Mouse (Mus musculus): ENCODE results near the gene Arhgap23. TPM values are rescaled to one million over a fixed set of nuclear protein-coding genes. Genes with fewer than 3 reads are reported as not detected.

Gene Arhgap23
- polyA plus RNA-seq, 1 experiment from 2014 or later, result 6.8 TPM

DNA sequence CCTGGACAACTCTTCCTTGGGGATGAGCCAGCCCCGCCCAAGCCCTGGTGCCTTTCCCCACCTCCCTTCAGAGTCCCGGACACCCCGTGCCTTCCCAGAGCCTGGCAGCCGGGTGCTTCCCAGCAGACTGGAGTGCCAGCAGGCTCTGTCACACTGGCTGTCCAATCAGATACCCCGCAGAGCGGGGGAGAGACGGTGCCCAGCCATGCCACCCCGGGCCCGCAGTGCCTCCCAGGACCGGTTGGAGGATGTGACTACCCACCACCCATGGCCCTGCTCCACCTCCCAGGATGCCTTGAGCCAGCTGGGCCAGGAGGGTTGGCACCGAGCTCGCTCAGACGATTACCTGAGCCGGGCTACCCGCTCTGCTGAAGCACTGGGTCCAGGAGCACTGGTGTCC is 36.3 kb downstream of the Arhgap23 start:
- Histone ChIP-seq H3K4me3 (peak overlapping the region; percentile 65; the same call in 1 of the 2 replicates), H3K27me3 (no peaks in the 10 kb centered on the region), H3K36me3 (peaks cover 66% of the 10 kb centered on the region), H3K9me3 (no peaks in the 10 kb centered on the region), H3K4me1 (replicated peaks) (peaks cover 61% of the 10 kb centered on the region), H3K9ac (peak overlapping the region; percentile 86), H3K4me2 (peak overlapping the region; percentile 88), H3K27ac (replicated peaks) (no peak overlapping the region)
- ATAC-seq (ENCODE audit: low read depth), result no peak
- WGBS, result 93% methylated on average over 15 of the region's 15 CpGs

DNA sequence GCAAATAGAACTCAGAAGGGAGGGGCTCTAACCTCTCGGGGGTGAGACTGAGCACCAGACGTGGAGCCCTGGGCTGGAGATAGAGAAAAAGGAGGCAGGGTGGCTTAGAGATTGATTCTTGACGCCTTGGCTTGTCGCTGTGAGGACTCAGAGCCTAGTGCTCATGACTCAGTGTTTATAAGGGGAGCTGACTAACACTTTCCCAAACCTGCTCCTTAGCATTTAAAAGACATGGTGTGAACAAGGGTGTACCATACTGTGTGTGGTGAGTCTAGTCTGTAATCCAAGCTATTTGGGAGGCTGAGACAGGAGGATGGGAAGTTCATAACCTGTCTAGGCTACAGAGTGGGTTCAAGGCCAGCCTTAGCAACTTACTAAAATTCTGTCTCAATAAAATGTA is 41.8 kb downstream of the Arhgap23 start:
- Histone ChIP-seq H3K9ac (no peak overlapping the region), H3K4me1 (replicated peaks) (peaks cover 24% of the 10 kb centered on the region), H3K27me3 (peaks cover 9% of the 10 kb centered on the region; the same call in 1 of the 2 replicates), H3K27ac (replicated peaks) (no peak overlapping the region), H3K36me3 (peaks cover 96% of the 10 kb centered on the region), H3K4me3 (no peak overlapping the region), H3K9me3 (no peaks in the 10 kb centered on the region), H3K4me2 (no peak overlapping the region)
- ATAC-seq (ENCODE audit: low read depth), result no peak
- 71% methylated on average over 4 of the region's 4 CpGs for WGBS

DNA sequence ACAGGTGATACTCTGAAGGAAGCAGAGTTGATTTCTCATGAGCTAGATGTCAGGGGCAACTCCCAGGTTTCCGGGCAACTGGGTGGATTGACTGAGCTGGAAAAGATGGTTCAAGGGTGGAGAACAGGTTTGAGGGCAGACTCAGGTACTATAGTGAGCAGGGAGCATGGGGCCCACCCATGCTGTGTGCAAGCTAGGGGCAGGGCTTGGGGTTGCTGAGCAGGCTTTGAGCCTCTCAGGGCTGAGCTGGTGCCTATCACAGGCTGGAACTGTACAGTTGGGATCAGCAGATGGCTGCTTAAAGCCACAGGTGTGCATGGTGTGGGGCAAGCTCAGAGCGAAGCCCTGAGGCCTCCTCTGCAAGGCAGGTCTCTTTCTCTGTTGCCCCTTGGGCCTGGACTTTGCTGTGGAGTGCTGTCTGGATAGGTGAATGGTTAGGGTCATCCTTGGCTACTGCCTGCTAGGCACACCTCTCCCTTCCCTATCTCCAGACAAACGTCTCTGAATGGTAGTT is 46.0 kb downstream of the Arhgap23 start:
- no peak overlapping the region for H3K4me3 ChIP-seq
- 94% methylated on average over 3 of the region's 3 CpGs for WGBS
- peaks cover 12% of the 10 kb centered on the region; the same call in 1 of the 2 replicates for H3K27me3 ChIP-seq
- H3K9ac ChIP-seq, result no peak overlapping the region
- no peaks in the 10 kb centered on the region for H3K9me3 ChIP-seq
- peaks cover 97% of the 10 kb centered on the region for H3K36me3 ChIP-seq
- no peak overlapping the region for H3K4me2 ChIP-seq
- H3K4me1 ChIP-seq (replicated peaks), result no peaks in the 10 kb centered on the region
- ATAC-seq (ENCODE audit: low read depth), result no peak
- no peak overlapping the region for H3K27ac ChIP-seq (replicated peaks)

DNA sequence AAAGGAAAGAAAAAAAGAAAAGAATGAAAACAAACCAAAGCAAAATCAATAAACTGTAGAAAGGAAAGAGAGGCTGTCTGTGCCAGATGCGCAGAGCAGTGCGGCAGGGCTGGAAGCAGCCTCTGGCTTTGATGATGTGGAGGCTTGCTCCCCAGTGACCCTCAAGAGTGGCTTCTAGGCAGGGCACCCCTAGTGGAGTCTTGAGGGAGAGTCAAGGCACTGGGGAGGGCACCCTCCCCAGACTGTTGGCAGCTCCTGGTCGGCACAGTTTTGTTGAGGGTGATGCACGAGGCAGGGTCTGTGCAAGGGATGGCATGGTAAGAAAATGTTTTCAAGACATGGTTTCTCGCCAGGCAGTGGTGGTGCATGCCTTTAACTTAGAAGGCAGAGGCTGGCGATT is 47.2 kb downstream of the Arhgap23 start:
- H3K27me3 ChIP-seq, result peaks cover 12% of the 10 kb centered on the region; the same call in 1 of the 2 replicates
- no peaks in the 10 kb centered on the region for H3K4me1 ChIP-seq (replicated peaks)
- no peak overlapping the region for H3K9ac ChIP-seq
- no peaks in the 10 kb centered on the region for H3K9me3 ChIP-seq
- no peak for ATAC-seq (ENCODE audit: low read depth)
- 89% methylated on average over 6 of the region's 6 CpGs for WGBS
- H3K36me3 ChIP-seq, result peaks cover 97% of the 10 kb centered on the region
- no peak overlapping the region for H3K4me2 ChIP-seq
- no peak overlapping the region for H3K27ac ChIP-seq (replicated peaks)
- H3K4me3 ChIP-seq, result no peak overlapping the region

DNA sequence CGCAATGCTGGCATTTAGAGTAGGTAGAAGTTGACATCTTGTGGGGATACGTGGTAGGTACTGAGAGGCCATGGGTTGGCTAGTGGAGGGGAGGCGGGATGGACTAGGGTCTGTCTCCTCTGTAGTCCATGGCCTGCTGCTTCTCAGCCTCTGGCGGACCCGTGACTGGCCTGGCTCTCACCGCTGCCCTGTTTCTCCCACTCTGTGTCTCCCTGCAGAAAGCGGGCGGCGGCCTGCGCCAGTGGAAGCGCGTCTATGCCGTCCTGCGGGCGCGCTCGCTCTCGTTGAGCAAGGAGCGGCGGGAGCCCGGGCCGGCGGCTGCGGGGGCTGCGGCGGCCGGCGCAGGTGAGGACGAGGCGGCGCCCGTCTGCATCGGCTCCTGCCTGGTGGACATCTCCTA is 47.8 kb downstream of the Arhgap23 start:
- no peak overlapping the region for H3K27ac ChIP-seq (replicated peaks)
- H3K4me3 ChIP-seq, result no peak overlapping the region
- no peak for ATAC-seq (ENCODE audit: low read depth)
- H3K27me3 ChIP-seq, result peaks cover 12% of the 10 kb centered on the region; the same call in 1 of the 2 replicates
- H3K36me3 ChIP-seq, result peaks cover 90% of the 10 kb centered on the region
- H3K4me2 ChIP-seq, result no peak overlapping the region
- H3K9me3 ChIP-seq, result no peaks in the 10 kb centered on the region
- H3K4me1 ChIP-seq (replicated peaks), result no peaks in the 10 kb centered on the region
- WGBS, result 47% methylated on average over 32 of the region's 33 CpGs
- H3K9ac ChIP-seq, result no peak overlapping the region

DNA sequence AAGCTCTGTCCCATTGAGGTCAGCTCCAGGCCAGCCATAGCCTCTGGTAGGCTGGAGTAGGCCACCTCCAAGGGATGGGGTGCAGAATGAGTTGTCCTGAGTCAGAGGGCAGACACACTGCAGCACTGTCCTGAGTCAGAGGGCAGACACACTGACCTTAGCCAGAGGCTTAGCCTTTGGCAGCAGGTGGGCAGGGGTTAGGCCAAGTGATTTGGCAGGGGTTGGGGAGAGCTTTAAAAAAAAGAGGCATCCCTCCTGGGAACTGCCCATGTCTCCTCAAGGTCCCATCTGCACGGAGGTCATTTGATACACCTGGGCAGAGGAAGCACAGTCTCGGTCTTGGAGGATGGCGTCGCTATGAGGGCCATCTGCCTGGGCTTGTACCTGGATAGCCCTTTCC is 48.7 kb downstream of the Arhgap23 start:
- Histone ChIP-seq H3K27ac (replicated peaks) (no peak overlapping the region), H3K9me3 (no peaks in the 10 kb centered on the region), H3K27me3 (peaks cover 12% of the 10 kb centered on the region; the same call in 1 of the 2 replicates), H3K36me3 (peaks cover 82% of the 10 kb centered on the region), H3K4me3 (no peak overlapping the region), H3K9ac (no peak overlapping the region), H3K4me1 (replicated peaks) (no peaks in the 10 kb centered on the region), H3K4me2 (no peak overlapping the region)
- WGBS, result 88% methylated on average over 4 of the region's 4 CpGs
- ATAC-seq (ENCODE audit: low read depth), result no peak

GRCm38 (mm10) chr11:97465957-97466356 is 50.6 kb downstream of the Arhgap23 start:
- Histone ChIP-seq H3K27me3 (peaks cover 12% of the 10 kb centered on the region; the same call in 1 of the 2 replicates), H3K9me3 (no peaks in the 10 kb centered on the region), H3K4me2 (no peak overlapping the region), H3K36me3 (peaks cover 82% of the 10 kb centered on the region), H3K27ac (replicated peaks) (no peak overlapping the region), H3K4me1 (replicated peaks) (no peaks in the 10 kb centered on the region), H3K4me3 (no peak overlapping the region), H3K9ac (no peak overlapping the region)
- ATAC-seq (ENCODE audit: low read depth), result no peak
- WGBS, result 83% methylated on average over 12 of the region's 12 CpGs

DNA sequence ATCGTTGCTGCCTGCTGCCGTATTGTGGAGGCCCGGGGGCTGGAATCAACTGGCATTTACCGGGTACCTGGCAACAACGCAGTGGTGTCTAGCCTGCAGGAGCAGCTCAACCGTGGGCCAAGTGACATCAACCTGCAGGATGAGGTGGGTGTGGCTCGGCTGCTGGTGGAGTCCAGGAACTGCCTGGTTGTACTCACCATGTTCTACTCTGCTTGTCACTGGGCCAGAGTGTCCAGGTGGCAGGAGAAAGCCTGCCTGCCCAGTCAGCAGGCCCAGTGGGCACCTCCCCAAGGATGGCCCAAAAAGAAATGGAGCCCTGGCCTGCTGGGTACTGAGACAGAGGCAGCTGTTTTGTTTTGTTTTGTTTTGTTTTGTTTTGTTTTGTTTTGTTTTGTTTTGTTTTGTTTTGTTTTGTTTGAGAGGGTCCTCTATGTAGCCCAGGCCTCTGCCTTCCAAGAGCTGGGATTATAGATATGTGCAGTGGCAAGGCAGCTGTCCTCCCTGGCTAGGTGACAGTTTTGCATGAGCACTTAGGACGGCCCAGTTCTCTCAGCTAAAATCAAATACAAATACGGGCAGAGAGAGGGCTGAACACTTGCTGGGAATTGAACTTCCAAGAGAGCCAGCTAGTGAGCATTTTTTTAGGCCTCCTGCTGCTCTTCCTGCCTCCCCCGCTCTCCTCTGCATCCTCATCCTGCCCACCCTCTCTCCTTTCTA is 51.3 kb downstream of the Arhgap23 start:
- WGBS, result 78% methylated on average over 10 of the region's 10 CpGs
- H3K27me3 ChIP-seq, result peaks cover 8% of the 10 kb centered on the region; the same call in 1 of the 2 replicates
- no peaks in the 10 kb centered on the region for H3K4me1 ChIP-seq (replicated peaks)
- ATAC-seq (ENCODE audit: low read depth), result no peak
- H3K9me3 ChIP-seq, result no peaks in the 10 kb centered on the region
- no peak overlapping the region for H3K4me2 ChIP-seq
- no peak overlapping the region for H3K4me3 ChIP-seq
- H3K9ac ChIP-seq, result no peak overlapping the region
- no peak overlapping the region for H3K27ac ChIP-seq (replicated peaks)
- H3K36me3 ChIP-seq, result peaks cover 82% of the 10 kb centered on the region

- H3K9ac ChIP-seq, result no peak overlapping the region
- peak; percentile 56 for ATAC-seq (ENCODE audit: low read depth)
These were observed 53.4 kb downstream of the Arhgap23 start for GRCm38 (mm10) chr11:97468639-97469287.

GRCm38 (mm10) chr11:97469828-97470227 is 54.5 kb downstream of the Arhgap23 start:
- WGBS, result 88% methylated on average over 7 of the region's 7 CpGs
- no peaks in the 10 kb centered on the region for H3K4me1 ChIP-seq (replicated peaks)
- H3K4me2 ChIP-seq, result no peak overlapping the region
- H3K9me3 ChIP-seq, result no peaks in the 10 kb centered on the region
- H3K9ac ChIP-seq, result no peak overlapping the region
- H3K36me3 ChIP-seq, result peaks cover 79% of the 10 kb centered on the region
- ATAC-seq (ENCODE audit: low read depth), result no peak
- H3K27me3 ChIP-seq, result no peaks in the 10 kb centered on the region
- H3K27ac ChIP-seq (replicated peaks), result no peak overlapping the region
- H3K4me3 ChIP-seq, result no peak overlapping the region

More at GRCm38 (mm10) chr11:97468639-97469287, 53.4 kb downstream of the Arhgap23 start:
- WGBS, result 45% methylated on average over 14 of the region's 14 CpGs
- Histone ChIP-seq H3K4me1 (replicated peaks) (no peaks in the 10 kb centered on the region), H3K4me2 (no peak overlapping the region), H3K9me3 (no peaks in the 10 kb centered on the region), H3K4me3 (no peak overlapping the region), H3K27ac (replicated peaks) (no peak overlapping the region), H3K36me3 (peaks cover 81% of the 10 kb centered on the region), H3K27me3 (no peaks in the 10 kb centered on the region)

GRCm38 (mm10) chr11:97471276-97471675 is 55.9 kb downstream of the Arhgap23 start:
- 80% methylated on average over 6 of the region's 6 CpGs for WGBS
- no peak for ATAC-seq (ENCODE audit: low read depth)

GRCm38 (mm10) chr11:97476334-97477095 is 61.2 kb downstream of the Arhgap23 start:
- Histone ChIP-seq H3K9ac (peak overlapping the region; percentile 18; the same call in 1 of the 2 replicates), H3K9me3 (no peaks in the 10 kb centered on the region), H3K27me3 (no peaks in the 10 kb centered on the region), H3K36me3 (peaks cover 85% of the 10 kb centered on the region), H3K4me2 (no peak overlapping the region), H3K27ac (replicated peaks) (no peak overlapping the region), H3K4me3 (no peak overlapping the region), H3K4me1 (replicated peaks) (no peaks in the 10 kb centered on the region)
- ATAC-seq (ENCODE audit: low read depth), result peak; percentile 66; the same call in 1 of the 2 replicates
- WGBS, result 64% methylated on average over 8 of the region's 8 CpGs

More at GRCm38 (mm10) chr11:97471276-97471675, 55.9 kb downstream of the Arhgap23 start:
- H3K4me3 ChIP-seq, result no peak overlapping the region
- H3K36me3 ChIP-seq, result peaks cover 78% of the 10 kb centered on the region
- no peaks in the 10 kb centered on the region for H3K9me3 ChIP-seq
- H3K27me3 ChIP-seq, result no peaks in the 10 kb centered on the region
- no peak overlapping the region for H3K9ac ChIP-seq
- H3K4me2 ChIP-seq, result no peak overlapping the region
- no peak overlapping the region for H3K27ac ChIP-seq (replicated peaks)
- no peaks in the 10 kb centered on the region for H3K4me1 ChIP-seq (replicated peaks)
